Mouse (Mus musculus) T-cell, adult 2 months (primary cell): ENCODE data around the gene Tmbim6.

Experiments used
- DNase-seq: peaks from one replicate; pipeline ENCODE4 v3.0.0; 2022; ENCODE audit warnings: low spot score

Tmbim6 gene

GRCm38 (mm10) chr15:99449751-99450280 is 57.1 kb downstream of the Tmbim6 start:
- no peak for DNase-seq

GRCm38 (mm10) chr15:99453153-99453900 is 60.6 kb downstream of the Tmbim6 start:
- no peak for DNase-seq

- no peak for DNase-seq
Observed at GRCm38 (mm10) chr15:99454585-99455279, 62.0 kb downstream of the Tmbim6 start.

- no peak for DNase-seq
Observed at GRCm38 (mm10) chr15:99455415-99455814, 62.7 kb downstream of the Tmbim6 start.

GRCm38 (mm10) chr15:99456338-99456962 is 63.8 kb downstream of the Tmbim6 start:
- no peak for DNase-seq

- DNase-seq = peak; percentile 37
Observed at GRCm38 (mm10) chr15:99456963-99457605, 64.4 kb downstream of the Tmbim6 start.

- peak; percentile 92 for DNase-seq
Observed at GRCm38 (mm10) chr15:99457606-99458401, 65.1 kb downstream of the Tmbim6 start, which contains the start of gene Nckap5l. Gene Nckap5l, minus strand, starts transcription at chr15:99457748.
